ENCODE assay signal across 33 mouse cellular contexts in genomic region chr8:57470863-57471262, GRCm38 (mm10). TPM values are rescaled to one million over a fixed set of nuclear protein-coding genes. Genes with fewer than 3 reads are reported as not detected.
"Had no signal": no experiment of that assay in that cellular context is flagged by ENCODE, and none has a peak within 500 bp of the region (broad histone marks: within the 10 kb centered on the region; RNA-seq: fewer than 3 reads in every experiment).

No protein-coding gene starts in this region.

- DNase-seq: left cerebral cortex, postnatal 4 days; liver; liver, embryonic 13.5 days; liver, postnatal 0 days; lung, adult 18-20 months; lung, adult 2 months; lung, embryonic 14.5 days; lung, postnatal 10 days; lung, postnatal 14 days; lung, postnatal 36 days; lung, postnatal 4 days; midbrain, embryonic 14.5 days had no signal

- H3K9ac ChIP-seq: limb, embryonic 12.5 days; limb, embryonic 13.5 days; limb, embryonic 15.5 days; liver, embryonic 12.5 days; liver, embryonic 13.5 days; liver, embryonic 14.5 days; liver, embryonic 15.5 days; liver, postnatal 0 days; lung, embryonic 14.5 days; lung, embryonic 15.5 days; midbrain, embryonic 12.5 days; midbrain, embryonic 13.5 days; neural tube, embryonic 12.5 days had no signal

- H3K36me3 ChIP-seq: limb, embryonic 10.5 days; limb, embryonic 12.5 days; limb, embryonic 13.5 days; limb, embryonic 15.5 days; liver, embryonic 12.5 days; liver, embryonic 13.5 days; liver, embryonic 15.5 days; lung, embryonic 15.5 days; midbrain, embryonic 10.5 days; midbrain, embryonic 12.5 days; midbrain, embryonic 13.5 days; neural tube, embryonic 12.5 days had no signal

- H3K4me2 ChIP-seq: limb, embryonic 12.5 days; limb, embryonic 13.5 days; limb, embryonic 15.5 days; liver, embryonic 11.5 days; liver, embryonic 12.5 days; liver, embryonic 13.5 days; liver, embryonic 15.5 days; lung, embryonic 14.5 days; lung, embryonic 15.5 days; midbrain, embryonic 12.5 days; midbrain, embryonic 13.5 days; neural tube, embryonic 12.5 days had no signal

- ATAC-seq: liver, embryonic 12.5 days; liver, postnatal 0 days; lung, postnatal 0 days; midbrain, embryonic 13.5 days; midbrain, embryonic 16.5 days had no signal

- H3K27me3 ChIP-seq: limb, embryonic 12.5 days; limb, embryonic 13.5 days; limb, embryonic 15.5 days; liver, embryonic 13.5 days; liver, embryonic 15.5 days; lung, embryonic 15.5 days; megakaryocyte, embryonic 14.5 days; midbrain, embryonic 12.5 days; midbrain, embryonic 13.5 days; neural tube, embryonic 12.5 days had no signal

- H3K4me3 ChIP-seq: limb, embryonic 10.5 days; limb, embryonic 12.5 days; limb, embryonic 13.5 days; limb, embryonic 15.5 days; liver, embryonic 12.5 days; liver, embryonic 13.5 days; liver, embryonic 15.5 days; lung, embryonic 15.5 days; megakaryocyte, embryonic 14.5 days; midbrain, embryonic 10.5 days; midbrain, embryonic 12.5 days; midbrain, embryonic 13.5 days; myocyte; neural tube, embryonic 12.5 days had no signal

- H3K4me1 ChIP-seq: limb, embryonic 10.5 days; liver, embryonic 12.5 days; liver, embryonic 13.5 days; liver, embryonic 15.5 days; megakaryocyte, embryonic 14.5 days; midbrain, embryonic 10.5 days; midbrain, embryonic 12.5 days; midbrain, embryonic 13.5 days; neural tube, embryonic 12.5 days had no signal

- H3K9me3 ChIP-seq: limb, embryonic 10.5 days; limb, embryonic 12.5 days; limb, embryonic 13.5 days; limb, embryonic 15.5 days; liver, embryonic 12.5 days; liver, embryonic 13.5 days; liver, embryonic 15.5 days; lung, embryonic 15.5 days; megakaryocyte, embryonic 14.5 days; midbrain, embryonic 10.5 days; midbrain, embryonic 12.5 days; midbrain, embryonic 13.5 days; neural tube, embryonic 12.5 days had no signal

- H3K27ac ChIP-seq: limb, embryonic 10.5 days; limb, embryonic 12.5 days; limb, embryonic 13.5 days; limb, embryonic 15.5 days; liver, embryonic 12.5 days; liver, embryonic 13.5 days; liver, embryonic 14.5 days; liver, embryonic 15.5 days; lung, embryonic 15.5 days; macrophage; midbrain, embryonic 10.5 days; midbrain, embryonic 12.5 days; midbrain, embryonic 13.5 days; neural tube, embryonic 12.5 days had no signal

RNA-seq across cellular contexts. Expression of gene Scrg1, which starts 15.1 kb away (rescaled TPM):
- total RNA-seq: liver, adult 2 months; megakaryocyte-erythroid progenitor cell, adult 5-6 weeks; monocyte, adult 5-6 weeks had no signal
- polyA plus RNA-seq: limb, embryonic 10.5 days; liver, adult 2 months; liver, embryonic 11.5 days; liver, embryonic 14.5 days; macrophage; midbrain, embryonic 12.5 days; myocyte had no signal
